Mouse (Mus musculus) olfactory bulb, adult 2 months (tissue): ENCODE measurements around the gene Ust.

ENCODE experiments used
- CTCF ChIP-seq: fragments of 200-500 bp; IDR thresholded peaks from 2 replicates; pipeline ENCODE4 v1.5.1; 2012; ENCODE audit warnings: low read depth, mild to moderate bottlenecking, low read length, moderate library complexity; ENCODE audit not compliant: insufficient read depth
- POLR2A ChIP-seq: fragments of 200-500 bp; IDR thresholded peaks from 2 replicates; pipeline ENCODE4 v1.6.1; 2012; ENCODE audit warnings: mild to moderate bottlenecking, low read depth, low read length, moderate library complexity; ENCODE audit not compliant: insufficient read depth

GRCm38 (mm10) chr10:8431857-8432256 lies 86.8 kb downstream of the Ust start:
- no peak for TF ChIP-seq POLR2A
- TF ChIP-seq CTCF, result no peak
